Mouse (Mus musculus): Measurements from ENCODE around the gene Rflnb. TPM values are rescaled to one million over a fixed set of nuclear protein-coding genes. Genes with fewer than 3 reads are reported as not detected.

Rflnb gene
- total RNA-seq, 2 experiments from 2014 or later: 14.5 to 21.6 TPM

- ATAC-seq (replicated peaks; ENCODE audit: poor library complexity, severe bottlenecking): no peak
These were observed 33.2 kb downstream of the Rflnb start for GRCm38 (mm10) chr11:75994357-75994756.

- ATAC-seq (replicated peaks; ENCODE audit: poor library complexity, severe bottlenecking): peak; percentile 56; the same call in 1 of the 2 replicates
These were observed 35.1 kb downstream of the Rflnb start for GRCm38 (mm10) chr11:75992481-75992880.

GRCm38 (mm10) chr11:75991911-75992310, 35.7 kb downstream of the Rflnb start:
- peak; percentile 69 for ATAC-seq (replicated peaks; ENCODE audit: poor library complexity, severe bottlenecking)

GRCm38 (mm10) chr11:75990965-75991835, 36.4 kb downstream of the Rflnb start:
- ATAC-seq (replicated peaks; ENCODE audit: poor library complexity, severe bottlenecking): no peak

- no peak for ATAC-seq (replicated peaks; ENCODE audit: poor library complexity, severe bottlenecking)
These were observed 41.6 kb downstream of the Rflnb start for GRCm38 (mm10) chr11:75985948-75986347.

GRCm38 (mm10) chr11:75984581-75984980, 43.0 kb downstream of the Rflnb start:
- no peak for ATAC-seq (replicated peaks; ENCODE audit: poor library complexity, severe bottlenecking)

GRCm38 (mm10) chr11:75983194-75983593, 44.4 kb downstream of the Rflnb start:
- peak; percentile 56 for ATAC-seq (replicated peaks; ENCODE audit: poor library complexity, severe bottlenecking)

GRCm38 (mm10) chr11:75980413-75980812, 47.2 kb downstream of the Rflnb start:
- no peak for ATAC-seq (replicated peaks; ENCODE audit: poor library complexity, severe bottlenecking)

- no peak for ATAC-seq (replicated peaks; ENCODE audit: poor library complexity, severe bottlenecking)
These were observed 49.5 kb downstream of the Rflnb start for GRCm38 (mm10) chr11:75978051-75978450.

- peak; percentile 63 for ATAC-seq (replicated peaks; ENCODE audit: poor library complexity, severe bottlenecking)
These were observed 50.8 kb downstream of the Rflnb start for GRCm38 (mm10) chr11:75976748-75977147.

- ATAC-seq (replicated peaks; ENCODE audit: poor library complexity, severe bottlenecking): no peak
These were observed 53.6 kb downstream of the Rflnb start for GRCm38 (mm10) chr11:75973988-75974387.

- no peak for ATAC-seq (replicated peaks; ENCODE audit: poor library complexity, severe bottlenecking)
These were observed 54.5 kb downstream of the Rflnb start for GRCm38 (mm10) chr11:75972916-75973567.

GRCm38 (mm10) chr11:75972188-75972587, 55.4 kb downstream of the Rflnb start:
- ATAC-seq (replicated peaks; ENCODE audit: poor library complexity, severe bottlenecking): no peak

GRCm38 (mm10) chr11:75970629-75971028, 57.0 kb downstream of the Rflnb start:
- no peak for ATAC-seq (replicated peaks; ENCODE audit: poor library complexity, severe bottlenecking)

Other genes starting within 250 kb of the Rflnb start
- gene Doc2b, start 231.7 kb downstream of the Rflnb start, total RNA-seq (2014; fragmentation: Nextera tagmentation): not detected in 2 replicates
- not detected in 2 replicates for gene Doc2b, start 231.7 kb downstream of the Rflnb start, total RNA-seq (2017)
- 0.28 TPM in 1 of 2 replicates, not detected in the other for gene Rph3al, start 89.4 kb downstream of the Rflnb start, total RNA-seq (2014; fragmentation: Nextera tagmentation)
- gene Rph3al, start 89.4 kb downstream of the Rflnb start, total RNA-seq (2017): not detected in 2 replicates
- not detected in 2 replicates for gene 1700016K19Rik, start 27.9 kb downstream of the Rflnb start, total RNA-seq (2014; fragmentation: Nextera tagmentation)
- gene 1700016K19Rik, start 27.9 kb downstream of the Rflnb start, total RNA-seq (2017): not detected in 2 replicates
- gene Vps53, start 151.9 kb upstream of the Rflnb start, total RNA-seq (2014; fragmentation: Nextera tagmentation): 46.8 and 50.0 TPM in 2 replicates
- gene Vps53, start 151.9 kb upstream of the Rflnb start, total RNA-seq (2017): 38.4 and 58.6 TPM in 2 replicates
- gene Fam57a, start 151.9 kb upstream of the Rflnb start, total RNA-seq (2014; fragmentation: Nextera tagmentation): 1.2 and 5.6 TPM in 2 replicates
- gene Fam57a, start 151.9 kb upstream of the Rflnb start, total RNA-seq (2017): 0.17 and 2.7 TPM in 2 replicates
- gene Dbil5, start 189.8 kb upstream of the Rflnb start, total RNA-seq (2014; fragmentation: Nextera tagmentation): not detected in 2 replicates
- gene Dbil5, start 189.8 kb upstream of the Rflnb start, total RNA-seq (2017): not detected in 2 replicates
- 21.6 and 21.9 TPM in 2 replicates for gene Gemin4, start 189.9 kb upstream of the Rflnb start, total RNA-seq (2014; fragmentation: Nextera tagmentation)
- gene Gemin4, start 189.9 kb upstream of the Rflnb start, total RNA-seq (2017): 18.2 and 19.1 TPM in 2 replicates
- 19.7 and 26.3 TPM in 2 replicates for gene Mrm3, start 215.9 kb upstream of the Rflnb start, total RNA-seq (2014; fragmentation: Nextera tagmentation)
- gene Mrm3, start 215.9 kb upstream of the Rflnb start, total RNA-seq (2017): 28.5 and 30.5 TPM in 2 replicates
- gene Glod4, start 215.9 kb upstream of the Rflnb start, total RNA-seq (2014; fragmentation: Nextera tagmentation): 69.2 and 126 TPM in 2 replicates
- gene Glod4, start 215.9 kb upstream of the Rflnb start, total RNA-seq (2017): 302 and 358 TPM in 2 replicates